Mouse (Mus musculus) stomach, postnatal 0 days (tissue): ENCODE data around the gene Cwc25.

Experiments
- CTCF ChIP-seq: IDR thresholded peaks from 2 replicates; pipeline ENCODE4 v1.5.1; 2016; ENCODE audit warnings: antibody characterized with exemption, low read depth, mild to moderate bottlenecking, moderate library complexity
- EP300 ChIP-seq: optimal IDR thresholded peaks from 2 replicates; pipeline ENCODE3; 2016; ENCODE audit warnings: antibody characterized with exemption

DNA sequence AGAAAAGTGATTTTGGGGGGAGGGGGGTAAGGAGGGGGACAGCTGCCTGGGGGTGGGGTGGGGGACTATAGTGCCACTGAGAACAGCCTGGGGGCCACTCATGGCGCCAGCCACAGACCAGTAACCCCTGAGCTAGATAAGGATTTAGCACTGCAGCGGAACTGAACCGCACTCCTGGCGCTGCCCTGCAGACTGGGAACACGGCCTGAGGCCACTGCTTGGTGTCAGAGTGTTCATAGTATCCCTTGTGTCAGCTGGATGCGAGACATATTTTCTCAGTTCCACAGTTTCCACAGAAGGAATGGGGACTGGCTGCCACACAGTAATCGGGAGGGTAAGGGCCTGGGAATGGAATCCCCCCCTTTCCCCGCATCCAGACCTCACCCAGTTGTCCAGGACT is 50.3 kb downstream of the Cwc25 start:
- TF ChIP-seq CTCF (no peak), EP300 (no peak)
